Comparison of ENCODE assay signal across 8 mouse cellular contexts in the genomic region with DNA sequence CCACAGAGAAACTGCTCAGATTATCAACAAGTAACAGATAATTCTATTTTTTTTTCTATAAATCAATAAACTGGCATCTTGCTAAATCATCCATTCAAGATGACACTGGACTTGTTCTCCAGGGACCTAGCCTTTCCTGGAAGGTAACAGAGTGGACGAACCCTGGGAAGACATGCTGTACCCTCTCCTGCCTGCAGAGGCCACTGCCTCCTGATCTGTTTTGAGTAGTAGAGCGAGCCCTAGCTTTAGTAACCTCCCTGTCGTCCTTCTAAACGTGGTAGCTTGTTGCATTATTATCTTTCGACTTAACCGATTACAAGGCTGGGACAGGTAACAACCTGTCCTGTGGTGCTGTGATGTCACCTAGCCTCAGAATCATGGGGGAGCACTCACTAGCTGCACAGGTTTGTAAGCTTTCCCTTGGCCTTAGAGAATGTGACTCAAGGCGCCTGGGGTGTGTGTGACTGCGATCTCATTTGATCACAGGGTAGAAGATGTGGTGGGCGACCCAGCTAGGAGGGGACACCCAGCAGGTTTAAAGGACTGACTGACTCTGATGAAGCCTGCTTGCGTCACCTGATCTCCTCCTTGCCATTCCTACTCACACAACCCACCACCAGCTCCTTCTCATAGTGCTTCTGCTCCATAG.
A peak's percentile ranks its signal among the peaks of the same experiment; 100 is the strongest.
DNase-seq lines count a peak whose midpoint lies in the region; ATAC-seq and TF ChIP-seq lines count a peak whose summit lies in the region.

No protein-coding gene starts in this region.

- H3K4me1 ChIP-seq in heart, adult 2 months (ENCODE audit: control insufficient read depth, insufficient read depth, low read length): peaks cover 10% of the 10 kb centered on the region
- H3K4me1 ChIP-seq in heart, embryonic 12.5 days (replicated peaks): peaks cover 30% of the 10 kb centered on the region
- H3K4me1 ChIP-seq in cortical plate, adult 2 months (ENCODE audit: control insufficient read depth, insufficient read depth, low read length): 0 out of 2 replicates have a peak, but pooled peaks cover 4% of the 10 kb centered on the region
- peaks cover 36% of the 10 kb centered on the region for H3K4me1 ChIP-seq in heart, embryonic 16.5 days (ENCODE audit: control insufficient read depth, insufficient read depth, low read length)

- no peak overlapping the region for H3K27ac ChIP-seq in heart, adult 2 months
- H3K27ac ChIP-seq in heart, embryonic 12.5 days (ENCODE audit: poor library complexity, severe bottlenecking): no peak overlapping the region
- no peak overlapping the region for H3K27ac ChIP-seq in cortical plate, adult 2 months (ENCODE audit: insufficient read depth, low read length)
- no peak overlapping the region for H3K27ac ChIP-seq in heart, embryonic 16.5 days (ENCODE audit: low read length)

- no peaks in the 10 kb centered on the region for H3K27me3 ChIP-seq in heart, adult 2 months (ENCODE audit: control insufficient read depth, insufficient read depth, low read length)
- H3K27me3 ChIP-seq in heart, embryonic 12.5 days (replicated peaks): no peaks in the 10 kb centered on the region
- H3K27me3 ChIP-seq in Patski: no peaks in the 10 kb centered on the region
- H3K27me3 ChIP-seq in heart, embryonic 16.5 days (ENCODE audit: control insufficient read depth, insufficient read depth, low read length): no peaks in the 10 kb centered on the region

- no peak overlapping the region for H3K4me2 ChIP-seq in heart, embryonic 12.5 days
- no peak overlapping the region for H3K4me2 ChIP-seq in heart, embryonic 16.5 days (ENCODE audit: low read depth, low read length)

- no peak for TF ChIP-seq POLR2A in heart, adult 2 months (IDR thresholded peaks at IDR 0.05; ENCODE audit: insufficient read depth, low read depth, low read length)
- no peak for TF ChIP-seq POLR2A in cortical plate, adult 2 months (IDR thresholded peaks at IDR 0.05; ENCODE audit: extremely low read depth, insufficient read depth, low read length)

- POLR2A ChIA-PET in Patski (lab: Charles Lee): no interaction called here

- in situ Hi-C loops in Patski (cut with MboI; ENCODE audit: low pct_unique_long_range_greater_than_20kb): no loop called here

- CTCF ChIA-PET in Patski (lab: Charles Lee): interaction anchor here (0.7 to 1.6 kb wide), 3 partner anchors 337 to 354 kb away, joined by 3 to 5 read pairs (median 3); no protein-coding TSS in a partner anchor

- intact Hi-C loops in heart, adult 2 months (cut with DNase I): loop anchor here (1.0 to 2.0 kb wide), 2 partner anchors 98 to 347 kb away; no protein-coding TSS in a partner anchor

- no peak for ATAC-seq in heart, embryonic 12.5 days (ENCODE audit: insufficient number of reproducible peaks, low FRiP score)
- ATAC-seq in Patski: no peak
- ATAC-seq in heart, embryonic 16.5 days (replicated peaks; ENCODE audit: extremely low read depth, insufficient read depth, low FRiP score): peak; percentile 32; the same call in 1 of the 2 replicates

- no peak overlapping the region for H3K9ac ChIP-seq in heart, adult 2 months (ENCODE audit: low read depth, low read length)
- no peak overlapping the region for H3K9ac ChIP-seq in heart, embryonic 12.5 days
- no peak overlapping the region for H3K9ac ChIP-seq in heart, embryonic 16.5 days (ENCODE audit: low read length)

- 40% methylated on average over 10 of the region's 10 CpGs for WGBS in heart, adult 2 months
- WGBS in heart, embryonic 12.5 days: 46% methylated on average over 10 of the region's 10 CpGs
- 46% methylated on average over 10 of the region's 10 CpGs for WGBS in heart, embryonic 16.5 days

- H3K79me2 ChIP-seq in heart, adult 2 months (replicated peaks; ENCODE audit: control insufficient read depth, insufficient read depth, low read length): no peaks in the 10 kb centered on the region

- no peak overlapping the region for H3K4me3 ChIP-seq in heart, adult 2 months
- no peak overlapping the region for H3K4me3 ChIP-seq in heart, embryonic 12.5 days
- H3K4me3 ChIP-seq in cortical plate, adult 2 months (ENCODE audit: insufficient read depth, low read length): no peak overlapping the region
- no peak overlapping the region for H3K4me3 ChIP-seq in heart, embryonic 16.5 days (ENCODE audit: low read length)

- peak; percentile 92 for TF ChIP-seq CTCF in heart, adult 2 months (IDR thresholded peaks at IDR 0.05)
- TF ChIP-seq CTCF in Patski (IDR thresholded peaks at IDR 0.05): peak; percentile 79
- TF ChIP-seq CTCF in cortical plate, adult 2 months (IDR thresholded peaks at IDR 0.05; ENCODE audit: extremely low read depth, insufficient read depth, low read length): peak; percentile 94

- no peaks in the 10 kb centered on the region for H3K36me3 ChIP-seq in heart, adult 2 months (ENCODE audit: control insufficient read depth, insufficient read depth, low read length)
- H3K36me3 ChIP-seq in heart, embryonic 12.5 days: no peaks in the 10 kb centered on the region
- no peaks in the 10 kb centered on the region for H3K36me3 ChIP-seq in heart, embryonic 16.5 days (ENCODE audit: control insufficient read depth, insufficient read depth)

- 0 out of 2 replicates have a peak, but pooled peaks have one; percentile 46 for TF ChIP-seq EP300 in heart, adult 2 months (IDR thresholded peaks at IDR 0.05; ENCODE audit: insufficient read depth, low read depth, low read length)

- DNase-seq in heart, adult 2 months: peak; percentile 41 to 71
- no peak for DNase-seq in Patski (ENCODE audit: low read depth, low spot score)
- DNase-seq in kidney, postnatal 10 days: peak; percentile 73
- peak; percentile 77 for DNase-seq in lung, postnatal 36 days
- DNase-seq in right cerebral cortex, postnatal 4 days: peak; percentile 55

- H3K9me3 ChIP-seq in heart, embryonic 12.5 days (replicated peaks): no peaks in the 10 kb centered on the region
- H3K9me3 ChIP-seq in heart, embryonic 16.5 days (replicated peaks; ENCODE audit: control insufficient read depth, low read length): no peaks in the 10 kb centered on the region
